Mouse (Mus musculus): ENCODE measurements at regions not wholly inside any gene's neighbourhood (a gene's known extent, or its start where the extent isn't known, plus 50 kb on each side); places are given as distances from the start of the nearest gene placed in this dataset.

DNA sequence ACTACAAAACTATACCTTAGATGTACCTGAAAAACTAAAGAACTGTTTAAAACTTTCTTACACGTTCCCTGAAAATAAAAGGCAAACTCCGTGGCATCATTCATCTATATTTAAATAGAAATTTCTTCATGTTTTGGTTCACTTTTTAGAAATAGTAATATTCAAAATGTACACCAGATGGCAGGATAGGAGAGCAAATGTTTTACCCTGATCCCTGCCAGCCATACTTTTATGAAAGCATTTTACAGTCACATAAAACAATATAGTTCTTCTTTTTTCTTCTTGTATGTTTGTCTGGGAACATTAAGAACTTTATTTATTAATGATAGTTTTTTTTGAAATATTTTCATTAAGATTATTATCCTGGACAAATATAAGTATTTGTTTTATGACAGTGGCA is 68.5 kb downstream of the 4921530L21Rik start:
- no peak for DNase-seq (ENCODE audit: low read depth, low spot score)

DNA sequence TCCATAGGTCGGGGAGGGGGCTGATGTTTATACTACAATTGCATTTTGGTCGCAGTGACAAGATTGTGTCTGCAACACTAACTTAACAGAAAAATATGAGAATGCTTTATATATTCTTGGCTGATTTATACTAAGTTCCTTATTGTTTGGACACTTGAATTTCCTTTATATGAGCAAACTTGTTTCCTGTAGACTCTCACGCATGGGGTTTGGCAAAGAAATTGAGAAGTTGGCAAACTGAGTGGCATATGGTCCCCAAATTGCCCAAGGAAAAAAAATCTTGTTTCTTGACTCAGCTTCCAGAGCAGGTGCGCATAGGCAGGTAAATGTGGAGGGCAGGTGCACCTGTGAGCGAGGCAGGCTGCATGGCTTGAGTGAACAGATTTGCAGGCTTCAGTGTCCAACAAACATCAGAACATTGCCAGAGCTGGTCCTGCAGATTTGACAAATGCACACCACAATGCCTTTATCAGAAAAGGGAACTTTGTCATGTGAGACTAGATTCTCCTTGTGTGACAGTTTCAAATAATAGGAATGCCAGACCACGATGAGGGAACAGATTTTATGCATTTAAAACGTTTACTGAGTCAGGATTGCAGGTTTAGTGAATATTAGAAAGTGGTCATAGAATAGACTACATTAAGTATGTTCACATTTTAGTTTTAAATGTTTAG is 75.1 kb downstream of the 4921530L21Rik start:
- DNase-seq (ENCODE audit: low read depth, low spot score) = no peak

DNA sequence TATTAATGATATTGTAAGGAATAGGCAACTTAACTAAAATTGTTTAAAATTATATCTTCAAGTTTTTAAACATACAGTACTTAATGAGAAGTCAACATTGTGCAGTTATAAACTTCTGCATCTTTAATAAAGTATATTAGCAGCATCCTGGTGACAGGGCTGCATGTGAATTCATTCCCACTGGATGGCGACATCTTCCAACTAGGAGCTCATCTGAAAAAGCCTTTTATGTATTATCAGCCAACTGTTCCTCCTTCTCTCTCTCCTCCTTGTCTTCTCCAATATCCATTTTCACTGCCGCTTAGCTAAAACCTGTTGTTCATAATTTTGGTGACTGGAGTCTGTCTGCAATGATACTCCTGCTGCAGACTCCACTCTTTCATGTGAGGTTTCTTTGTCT is 103.0 kb downstream of the 4921530L21Rik start:
- peak; percentile 26 for DNase-seq (ENCODE audit: low read depth, low spot score)

DNA sequence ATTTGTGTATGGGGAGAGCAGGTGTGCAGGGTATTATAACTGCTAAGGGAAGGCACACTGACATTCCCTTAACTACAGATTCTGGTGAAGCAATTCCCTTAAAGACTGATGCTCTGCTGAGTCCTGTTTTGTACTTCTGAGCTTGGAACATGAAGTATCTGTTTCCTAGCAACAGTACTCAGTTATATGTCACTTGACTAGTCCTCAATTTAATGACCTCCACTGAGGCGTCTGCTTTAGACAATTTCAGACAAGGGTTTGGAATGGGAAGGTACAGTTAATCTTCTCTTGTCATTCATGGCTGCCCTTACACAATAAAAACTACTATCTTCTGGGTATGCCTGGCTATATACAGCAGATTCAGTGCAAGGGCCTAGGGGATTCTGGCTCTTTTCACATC is 117.3 kb downstream of the 4921530L21Rik start:
- no peak for DNase-seq (ENCODE audit: low read depth, low spot score)

DNA sequence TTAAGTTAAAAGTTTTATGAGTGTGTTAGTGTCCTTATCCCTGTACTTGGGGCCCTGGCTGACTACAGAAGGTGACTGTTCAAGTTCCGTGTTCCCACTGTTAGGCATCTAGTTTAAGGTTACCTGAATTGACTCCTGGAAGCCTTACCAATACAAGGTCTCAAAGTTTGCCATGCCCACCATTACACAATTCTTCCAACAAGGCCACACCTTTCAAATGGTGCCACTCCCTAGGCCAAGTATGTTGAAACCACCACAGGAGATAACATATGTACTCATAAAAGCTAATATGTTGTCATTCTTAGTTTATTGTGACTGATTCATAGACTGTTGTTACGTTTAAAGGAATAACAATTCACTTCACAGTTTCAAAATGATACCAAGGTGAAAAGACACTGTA is 140.6 kb downstream of the 4921530L21Rik start:
- no peak for DNase-seq (ENCODE audit: low read depth, low spot score)

All from embryo, embryonic 11.5 days (tissue).